Mouse (Mus musculus) liver (tissue): ENCODE measurements around the gene Anks1.
A peak's percentile ranks its signal among the peaks of the same experiment; 100 is the strongest.

ENCODE experiments used
- DNase-seq: peaks from one replicate; pipeline ENCODE4 v3.0.0-alpha.2; 2020; ENCODE audit warnings: mixed read lengths

The Anks1 gene

GRCm38 (mm10) chr17:28101902-28102319, 192.8 kb downstream of the Anks1 start:
- DNase-seq, result no peak

GRCm38 (mm10) chr17:28104416-28104815, 195.3 kb downstream of the Anks1 start:
- DNase-seq, result no peak

DNA sequence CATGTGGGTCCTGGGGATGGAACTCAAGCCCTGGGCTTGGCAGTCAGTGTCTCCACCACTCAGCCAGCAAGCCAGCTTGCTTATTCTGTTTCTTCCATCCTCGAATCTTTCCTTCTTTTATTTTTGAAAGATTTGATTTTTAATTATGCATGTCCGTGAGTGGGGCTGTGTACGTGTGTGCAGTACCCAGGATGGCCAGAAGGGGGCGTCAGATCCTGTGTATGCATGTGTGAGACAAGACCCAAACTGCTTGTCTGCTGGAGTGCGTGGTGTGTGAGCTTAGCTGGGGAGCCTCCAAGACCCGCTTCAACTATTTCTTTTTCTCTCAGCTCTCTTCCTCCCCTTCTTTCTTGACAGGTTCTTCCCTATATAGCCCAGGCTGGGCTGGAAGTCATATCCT, 197.2 kb downstream of the Anks1 start:
- DNase-seq, result peak; percentile 34

DNA sequence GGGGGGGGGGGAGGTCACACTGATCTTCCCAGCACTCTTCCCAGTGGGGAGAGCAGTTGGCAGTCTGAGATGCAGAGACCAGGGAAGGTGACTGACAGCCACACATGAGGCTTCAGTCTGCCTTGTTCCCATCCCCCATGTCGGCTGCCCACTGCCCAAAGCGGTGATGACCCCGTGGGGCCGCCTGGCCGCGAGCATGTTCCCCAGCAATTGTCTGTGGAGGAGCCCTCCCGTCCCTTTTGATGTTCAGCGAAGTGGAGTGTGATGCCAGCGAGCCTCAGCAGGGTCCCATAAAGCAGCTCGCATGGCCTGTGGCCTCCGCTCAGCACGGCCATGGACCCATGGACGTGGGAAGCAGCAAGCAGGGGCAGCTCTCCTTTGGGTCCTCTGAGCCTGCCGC, 198.2 kb downstream of the Anks1 start:
- no peak for DNase-seq

GRCm38 (mm10) chr17:28112266-28112665, 203.2 kb downstream of the Anks1 start:
- no peak for DNase-seq
